Mouse (Mus musculus) T-helper 1 cell (primary cell): ENCODE results near the gene Ppa1.

Source experiments
- in situ Hi-C: fragments of 300-600 bp; cut with MboI, MseI; formaldehyde crosslinking; loops from one replicate; pipeline ENCODE4 v1.15.1; 2025; ENCODE audit warnings: high pct_unique_total_duplicates

The Ppa1 gene

DNA sequence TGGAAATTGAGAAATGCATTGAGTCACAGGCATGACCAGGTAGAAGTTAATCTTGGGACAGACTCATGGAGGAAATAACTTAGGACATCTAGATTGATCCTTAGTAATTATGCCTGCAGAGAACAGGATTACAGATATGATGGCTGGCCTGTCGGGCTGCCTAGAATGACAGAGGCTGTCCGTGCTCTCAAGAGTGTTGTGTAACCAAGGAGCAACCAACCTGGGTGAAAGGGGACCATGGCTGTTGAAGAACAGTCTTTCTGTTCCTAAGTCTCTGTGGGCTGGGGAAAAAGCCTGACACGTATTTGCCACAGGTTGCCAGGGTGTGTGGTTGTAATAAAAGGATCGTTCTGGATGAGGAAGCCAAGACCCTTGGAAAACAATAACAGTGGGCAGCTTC lies 8.0 kb upstream of the Ppa1 start:
- in situ Hi-C loops = no loop called here

DNA sequence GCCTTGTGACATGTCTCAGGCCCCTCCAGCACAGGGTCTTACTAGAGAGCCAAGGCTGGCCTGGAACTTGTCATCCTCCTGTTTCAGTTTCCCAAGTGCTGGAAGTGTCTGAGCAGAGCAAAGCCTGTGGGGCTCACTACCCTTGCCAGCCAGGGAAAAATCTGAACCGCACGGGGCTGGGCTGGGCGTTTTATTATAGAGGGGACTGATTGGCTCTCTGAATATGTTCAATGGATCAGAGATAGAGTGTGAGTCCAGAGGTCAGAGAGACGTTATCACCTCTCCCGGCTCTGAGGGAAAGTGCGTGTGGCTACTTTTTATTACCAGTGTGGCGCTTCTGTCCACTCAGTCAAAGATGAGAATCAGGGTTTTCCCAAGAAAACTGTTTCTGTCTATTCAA lies 1.8 kb upstream of the Ppa1 start:
- in situ Hi-C loops = no loop called here

DNA sequence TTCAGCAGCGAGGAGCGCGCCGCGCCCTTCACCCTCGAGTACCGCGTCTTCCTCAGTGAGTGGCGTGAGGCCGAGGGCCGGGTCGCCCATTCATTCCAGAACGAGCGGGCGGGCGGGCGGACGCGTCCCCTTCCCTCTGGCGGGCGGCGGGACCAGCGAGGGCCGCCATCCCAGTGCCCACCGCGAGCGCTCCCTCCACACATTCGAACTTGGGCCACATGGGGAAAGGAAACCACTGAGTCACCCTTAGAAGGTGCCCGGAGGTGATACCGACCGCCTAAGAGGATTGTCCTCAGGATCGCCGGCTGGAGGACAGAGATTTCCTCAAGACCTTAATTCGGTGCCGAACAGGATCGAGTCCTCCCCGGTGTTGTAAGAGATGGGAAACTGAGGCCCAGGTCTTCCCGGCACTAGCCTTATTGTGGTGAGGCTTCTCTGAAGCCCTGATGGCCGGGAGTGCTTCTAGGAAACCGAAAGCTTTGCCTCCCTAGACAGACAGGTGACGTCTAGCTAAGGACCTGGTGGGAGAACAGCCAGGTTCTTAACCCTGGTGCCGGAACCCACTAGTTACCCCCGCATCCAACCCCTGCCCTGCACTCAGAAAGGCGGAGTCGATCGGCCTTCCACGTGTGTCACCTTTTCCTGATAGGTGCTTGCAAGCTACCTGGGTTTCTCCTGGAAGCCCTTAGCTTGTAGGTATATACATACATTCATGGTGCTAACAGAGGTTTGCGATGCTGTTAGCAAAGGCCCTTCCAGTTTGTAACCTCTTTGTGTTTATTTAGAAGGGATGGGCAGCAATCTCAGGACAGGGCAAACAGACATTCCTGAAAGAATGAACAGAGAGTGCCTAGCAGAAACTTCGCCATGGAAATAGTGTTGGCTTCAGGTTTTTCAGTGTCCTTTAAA lies 639 bp downstream of the Ppa1 start:
- in situ Hi-C loops = no loop called here

DNA sequence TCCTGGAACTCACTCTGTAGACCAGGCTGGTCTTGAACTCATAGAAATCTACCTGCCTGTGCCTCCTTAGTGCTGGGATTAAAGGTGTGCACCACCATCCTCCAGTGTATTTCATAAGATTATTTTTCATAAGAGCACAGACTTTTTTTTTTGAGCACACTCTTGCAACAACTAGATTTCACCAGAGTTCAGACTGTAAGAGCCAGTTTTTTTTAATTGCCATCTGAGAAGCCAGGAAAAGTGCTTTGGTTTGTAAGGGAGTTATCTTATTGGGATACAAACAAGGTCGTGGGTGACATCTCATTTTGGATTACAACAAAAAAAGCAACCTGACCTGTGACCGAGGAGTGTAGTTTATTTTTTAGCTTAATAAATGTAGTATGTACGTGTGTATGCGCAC lies 5.8 kb downstream of the Ppa1 start:
- in situ Hi-C loops = no loop called here

DNA sequence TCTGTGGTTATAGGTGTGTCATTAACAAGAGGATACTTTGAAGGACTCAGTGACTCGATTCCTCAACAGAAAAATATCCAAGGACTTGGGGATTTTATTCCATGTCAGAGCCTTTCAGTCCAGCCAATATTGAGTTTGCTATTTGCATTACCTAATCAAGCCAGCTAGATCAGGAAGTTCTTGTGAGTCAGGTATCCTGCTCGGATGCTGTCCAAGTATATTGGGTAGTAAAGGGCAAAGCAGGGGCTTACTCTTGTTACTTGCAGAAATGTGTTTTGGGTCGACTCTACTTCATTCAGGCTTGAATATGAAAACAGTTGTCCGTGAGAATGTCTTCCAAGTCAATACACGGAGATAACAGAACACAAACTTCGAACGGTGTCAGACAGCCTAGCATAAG lies 6.3 kb downstream of the Ppa1 start:
- in situ Hi-C loops = loop anchor here (5.0 kb wide), 1 partner anchor 47 kb away; no protein-coding TSS in a partner anchor

DNA sequence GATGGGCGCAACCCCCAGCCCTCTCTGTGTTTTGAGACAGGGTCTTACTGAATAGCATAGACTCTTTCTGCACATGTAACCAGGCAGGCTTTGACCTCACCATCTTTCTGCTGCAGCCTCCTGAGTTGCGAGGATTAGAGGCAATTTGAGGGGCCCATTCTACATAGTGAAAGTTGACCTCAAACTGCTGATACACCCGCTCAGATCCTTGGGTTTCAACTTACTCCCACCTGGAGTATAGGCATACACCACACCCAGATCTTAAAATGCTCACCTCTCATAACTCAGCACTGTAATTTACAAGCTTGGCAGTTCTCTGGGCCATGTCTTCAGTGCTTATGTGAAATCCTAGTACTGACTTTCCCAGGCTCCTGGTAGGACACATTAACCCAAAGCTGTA lies 6.8 kb downstream of the Ppa1 start:
- in situ Hi-C loops = loop anchor here (5.0 kb wide), 1 partner anchor 48 kb away; no protein-coding TSS in a partner anchor

DNA sequence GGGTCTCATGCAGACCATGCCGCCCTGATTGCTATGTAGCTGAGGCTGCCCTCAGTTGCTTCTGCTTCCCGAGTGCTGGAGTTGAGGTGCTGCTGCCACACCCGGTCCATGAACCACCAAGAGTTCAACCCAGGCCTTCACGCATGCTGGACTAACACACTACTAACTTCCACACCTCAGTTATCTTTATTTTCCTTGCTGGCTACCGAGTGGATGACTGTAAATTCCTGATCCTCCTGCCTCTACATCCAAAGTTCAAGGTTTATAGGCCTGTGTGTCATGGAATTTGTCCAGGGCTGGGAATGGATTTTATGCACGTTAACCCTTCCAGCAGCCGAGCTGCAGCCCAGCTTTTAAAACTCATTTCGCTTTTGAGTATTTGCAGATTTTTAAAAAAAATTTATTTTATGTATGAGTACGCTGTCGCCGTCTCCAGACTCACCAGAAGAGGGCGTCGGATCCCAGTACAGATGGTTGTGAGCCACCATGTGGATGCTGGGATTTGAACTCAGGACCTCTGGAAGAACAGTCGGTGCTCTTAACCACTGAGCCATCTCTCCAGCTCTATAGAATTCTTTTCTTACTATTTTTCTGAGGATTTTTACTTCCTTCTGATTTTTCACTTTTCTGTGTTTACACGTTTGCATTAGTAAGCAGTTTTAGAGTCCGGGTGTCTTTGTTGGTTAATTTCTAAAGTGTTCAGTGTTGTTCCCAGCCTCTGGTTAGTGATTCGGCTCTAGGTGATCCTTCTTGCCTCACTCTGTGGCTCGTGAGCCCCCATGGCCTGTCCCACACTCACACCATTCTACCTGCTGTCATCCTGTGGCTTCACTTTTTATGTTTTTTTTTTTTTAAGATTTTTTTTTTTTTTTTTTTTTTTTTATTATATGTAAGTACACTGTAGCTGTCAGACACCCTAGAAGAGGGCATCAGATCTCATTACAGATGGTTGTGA lies 8.9 kb downstream of the Ppa1 start:
- in situ Hi-C loops = loop anchor here (5.0 kb wide), 1 partner anchor 50 kb away; no protein-coding TSS in a partner anchor

DNA sequence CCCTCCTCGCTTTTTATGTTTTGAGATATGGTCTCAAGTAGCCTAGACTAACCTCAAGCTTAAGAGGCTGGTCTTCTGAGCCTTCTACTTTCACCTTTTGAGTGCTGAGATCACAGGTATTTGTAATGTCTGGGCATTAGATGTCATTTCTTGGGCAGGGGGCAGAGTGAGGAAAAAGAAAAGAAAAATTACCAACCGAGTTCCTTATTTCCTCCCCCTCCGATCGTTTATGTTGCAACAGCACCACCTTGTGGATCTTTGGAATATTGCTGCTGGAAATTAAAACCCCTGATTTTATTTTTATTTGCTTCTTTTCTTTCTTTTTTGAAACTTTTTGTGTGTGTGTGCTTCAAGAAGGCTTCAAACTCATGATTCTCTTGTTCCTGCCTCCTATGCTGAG lies 9.6 kb downstream of the Ppa1 start:
- in situ Hi-C loops = loop anchor here (5.0 kb wide), 1 partner anchor 51 kb away; no protein-coding TSS in a partner anchor

DNA sequence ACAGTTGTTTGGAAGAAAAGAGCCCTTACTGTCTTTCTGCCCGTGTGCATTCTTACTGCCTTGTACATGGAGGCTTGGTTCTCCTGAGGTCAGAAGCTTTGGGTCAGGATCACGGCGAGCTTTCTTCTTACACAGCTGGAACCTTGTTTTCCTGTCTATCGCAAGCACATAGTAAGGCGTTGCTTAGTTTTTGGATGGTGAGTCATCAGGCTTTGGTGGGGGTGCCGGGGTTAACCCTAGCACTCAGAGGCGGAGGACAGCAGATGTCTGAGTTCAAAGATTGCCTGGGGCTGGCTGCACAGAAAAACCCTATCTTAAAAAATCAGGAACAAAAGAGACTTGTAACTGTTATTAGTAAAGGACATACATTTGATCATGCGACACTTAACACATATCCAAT lies 13.5 kb downstream of the Ppa1 start:
- in situ Hi-C loops = no loop called here

DNA sequence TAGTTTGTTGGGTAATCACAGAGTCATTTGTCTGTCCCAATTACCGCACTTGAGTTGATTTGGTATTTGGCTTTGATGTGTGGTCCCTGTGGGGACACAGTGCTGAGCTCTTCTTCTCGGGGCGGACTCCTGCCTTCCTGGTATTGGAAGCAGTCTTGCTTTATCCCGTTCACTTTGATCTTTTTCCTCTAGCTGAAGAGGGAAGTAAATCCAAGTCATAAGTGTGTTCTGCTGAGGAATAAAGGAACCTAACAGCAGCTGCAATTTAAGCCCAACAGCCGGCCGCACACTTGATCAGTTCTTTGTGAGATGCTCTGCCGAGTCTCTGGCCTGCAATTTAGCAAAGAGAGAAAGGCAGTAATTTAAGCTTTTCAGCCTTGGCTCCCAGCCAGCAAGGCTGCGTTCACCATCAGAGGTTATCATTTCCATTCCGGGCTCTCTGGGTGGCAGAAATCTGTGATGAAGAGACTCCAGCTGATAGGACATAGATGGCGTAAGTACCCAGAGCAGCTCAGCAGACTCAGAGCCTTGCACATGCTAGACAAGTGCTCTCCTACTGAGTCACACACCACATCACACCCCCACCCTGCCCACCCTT lies 14.1 kb downstream of the Ppa1 start:
- in situ Hi-C loops = no loop called here

DNA sequence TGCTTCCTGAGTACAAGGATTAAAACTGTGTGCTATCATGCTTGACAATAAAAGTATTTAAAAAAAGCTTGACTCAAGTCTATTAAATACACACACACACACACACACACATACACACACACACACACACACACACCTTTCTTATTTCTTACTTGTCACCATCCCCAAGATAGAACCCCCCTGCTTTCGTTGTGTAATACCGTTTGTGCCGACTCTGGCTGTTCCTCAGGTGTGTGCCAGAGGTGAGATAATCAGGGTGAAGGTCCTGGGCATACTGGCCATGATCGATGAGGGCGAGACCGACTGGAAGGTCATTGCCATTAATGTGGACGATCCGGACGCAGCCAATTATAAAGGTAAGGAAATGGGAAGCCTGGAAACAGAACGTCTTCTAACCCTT lies 16.8 kb downstream of the Ppa1 start:
- in situ Hi-C loops = no loop called here

DNA sequence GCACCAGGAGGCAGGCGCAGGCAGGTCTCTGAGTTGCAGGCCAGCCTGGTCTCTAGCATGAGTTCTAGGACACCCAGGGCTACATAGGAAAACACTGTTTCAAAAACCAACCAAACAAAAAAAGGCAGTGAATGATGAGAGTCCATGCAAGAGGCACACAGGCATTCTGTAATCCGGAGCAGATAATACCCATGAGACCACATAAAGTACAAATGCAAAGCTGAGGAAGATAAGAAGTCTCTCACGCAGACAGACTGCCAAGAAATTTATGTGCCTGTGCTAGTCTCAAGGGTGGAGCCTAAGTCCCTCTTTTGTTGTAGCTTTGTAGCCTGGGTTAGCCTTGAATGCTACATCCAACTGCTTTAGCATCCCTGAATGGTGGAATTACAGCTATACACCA lies 17.3 kb downstream of the Ppa1 start:
- in situ Hi-C loops = no loop called here

DNA sequence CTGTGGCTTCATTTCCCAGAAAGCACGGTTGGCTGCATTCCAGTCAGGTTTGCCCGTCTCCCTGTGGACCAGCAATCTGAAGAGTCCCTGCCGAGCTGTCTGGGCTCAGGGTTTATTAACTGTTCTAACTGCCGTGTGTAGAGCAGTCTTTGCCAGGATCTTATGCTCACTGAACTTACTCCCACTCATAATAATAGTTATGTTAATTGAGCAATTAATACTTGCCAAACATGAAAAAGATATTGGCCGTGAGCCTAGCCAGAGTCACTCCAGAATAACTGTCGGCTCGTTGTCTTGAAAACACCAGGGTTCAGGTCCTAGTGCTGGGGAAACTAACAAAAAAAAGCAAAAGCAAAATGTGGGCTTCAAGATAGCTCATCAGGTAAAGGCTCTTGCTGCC lies 20.9 kb downstream of the Ppa1 start:
- in situ Hi-C loops = no loop called here

DNA sequence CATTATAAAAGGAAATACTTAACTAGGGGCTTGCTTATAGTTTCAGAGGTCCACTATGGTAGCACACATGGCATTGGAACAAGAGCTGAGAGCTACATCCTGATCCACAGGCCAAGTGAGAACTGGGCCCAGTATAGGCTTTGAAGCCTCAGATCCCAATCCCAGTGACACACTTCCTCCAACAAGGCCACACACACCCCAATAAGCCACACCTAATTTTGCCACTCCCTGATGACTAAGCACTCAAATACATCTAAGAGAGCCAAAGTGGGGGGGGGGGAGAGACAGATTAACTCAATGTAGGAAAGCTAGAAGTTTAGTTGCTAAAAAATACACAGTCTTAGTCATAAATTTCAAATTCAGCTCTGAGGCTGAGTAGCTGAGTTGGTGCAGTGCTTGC lies 21.5 kb downstream of the Ppa1 start:
- in situ Hi-C loops = no loop called here

DNA sequence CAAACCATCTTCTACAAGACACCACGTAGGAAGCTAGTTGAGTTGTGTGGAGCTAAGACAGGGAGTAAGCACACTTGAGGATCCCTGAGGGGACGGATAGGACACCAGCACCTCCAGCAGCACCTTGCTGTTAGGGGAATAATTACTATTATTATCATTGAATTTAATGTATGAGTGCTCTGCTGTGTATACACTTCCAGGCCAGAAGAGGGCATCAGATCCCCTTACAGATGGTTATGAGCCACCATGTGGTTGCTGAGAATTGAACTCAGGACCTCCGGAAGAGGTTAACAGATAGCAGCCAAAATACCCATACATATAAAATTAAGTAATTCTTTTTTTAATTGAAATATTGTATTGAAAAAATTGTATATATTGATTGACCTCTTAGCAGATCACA lies 22.4 kb downstream of the Ppa1 start:
- in situ Hi-C loops = no loop called here

DNA sequence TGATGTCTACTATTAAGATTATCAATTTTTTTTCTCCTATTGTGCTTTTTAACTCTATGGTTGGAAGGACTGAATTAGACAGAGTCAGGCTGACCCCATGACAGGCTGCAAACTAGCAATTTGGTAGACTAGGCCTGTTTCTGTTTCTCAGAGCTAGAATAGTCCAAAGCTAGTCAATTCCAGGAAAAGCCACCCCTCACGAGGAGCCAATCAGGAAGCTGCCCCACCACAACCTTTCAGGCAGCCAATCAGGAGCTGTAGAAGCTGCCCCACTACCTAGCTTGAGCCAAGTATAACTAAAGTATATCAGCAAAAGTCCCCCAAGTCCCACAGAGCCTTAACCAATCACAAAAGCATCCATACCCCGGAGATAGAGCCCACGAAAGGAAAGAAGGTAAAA lies 27.6 kb downstream of the Ppa1 start:
- in situ Hi-C loops = loop anchor here (25.0 kb wide), 1 partner anchor 811 kb away; the partner anchor contains the start of gene Vps26a

DNA sequence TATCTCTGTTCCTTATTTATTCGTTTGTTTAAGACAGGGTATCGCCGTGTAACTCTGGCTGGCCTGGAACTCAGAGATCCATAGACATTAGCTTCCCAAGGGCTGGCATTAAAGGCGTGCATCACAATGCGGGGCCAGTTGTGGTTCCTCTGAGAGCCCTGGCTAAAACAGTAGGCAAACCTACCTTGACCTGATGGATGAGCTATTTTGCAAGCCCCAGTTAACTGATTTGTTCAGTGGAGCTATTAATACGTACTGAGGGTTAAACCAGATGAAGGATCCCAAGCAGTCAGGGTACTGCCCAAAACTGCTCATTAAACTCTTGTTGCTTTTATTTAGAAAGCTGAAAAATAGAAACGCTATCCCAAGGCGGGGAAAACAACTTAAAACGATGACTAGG lies 31.2 kb downstream of the Ppa1 start:
- in situ Hi-C loops = loop anchor here (25.0 kb wide), 1 partner anchor 808 kb away; the partner anchor contains the start of gene Vps26a

DNA sequence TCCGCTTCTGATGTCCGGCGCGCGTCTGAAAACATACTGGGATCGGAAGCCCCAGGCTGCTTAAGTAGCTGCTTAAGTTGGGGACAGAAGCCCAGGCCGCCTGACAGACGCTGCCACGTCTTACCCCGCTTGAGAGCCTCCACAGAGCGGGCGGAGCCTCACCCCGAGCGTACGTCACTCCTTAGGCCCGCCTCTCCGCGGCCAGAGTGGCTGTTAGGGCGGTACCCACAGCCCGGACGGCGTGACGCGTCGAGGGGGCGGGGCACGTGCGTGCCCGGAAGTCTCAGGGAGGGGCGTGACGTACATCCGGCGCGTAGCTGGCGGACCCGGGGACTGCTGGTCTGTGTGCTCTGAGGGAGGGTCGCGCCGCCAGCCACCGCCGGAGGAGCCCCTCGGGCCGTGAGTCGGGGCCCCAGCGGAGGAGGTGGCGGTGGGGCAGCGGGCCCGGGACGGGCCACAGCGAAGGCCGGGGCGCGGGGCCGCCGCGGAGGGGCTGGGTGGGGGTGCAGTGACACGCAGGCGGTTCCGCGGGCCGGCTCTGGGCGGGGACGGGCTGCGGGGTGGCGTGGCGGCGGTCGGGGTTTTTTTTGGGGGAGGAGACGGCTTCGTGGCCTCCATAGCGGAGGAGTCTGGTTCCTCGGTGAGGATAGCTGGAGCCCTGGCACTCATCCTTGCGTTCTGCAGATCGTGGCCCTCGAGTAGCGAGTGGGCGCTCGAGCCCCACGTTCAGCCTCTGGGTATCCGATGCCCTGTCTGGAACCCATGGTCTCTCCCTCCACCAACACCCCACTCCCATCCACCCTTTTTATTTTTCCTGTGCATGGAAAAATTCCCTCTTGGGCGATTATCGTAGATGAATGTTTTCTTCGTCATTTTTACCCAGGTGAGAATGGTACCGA lies 31.9 kb downstream of the Ppa1 start, which contains the start of gene Sar1a:
TSS of gene Sar1a (plus strand) at position 285 of the 899 bp plus-strand sequence.
- in situ Hi-C loops = loop anchor here (25.0 kb wide), 1 partner anchor 807 kb away; the partner anchor contains the start of gene Vps26a

DNA sequence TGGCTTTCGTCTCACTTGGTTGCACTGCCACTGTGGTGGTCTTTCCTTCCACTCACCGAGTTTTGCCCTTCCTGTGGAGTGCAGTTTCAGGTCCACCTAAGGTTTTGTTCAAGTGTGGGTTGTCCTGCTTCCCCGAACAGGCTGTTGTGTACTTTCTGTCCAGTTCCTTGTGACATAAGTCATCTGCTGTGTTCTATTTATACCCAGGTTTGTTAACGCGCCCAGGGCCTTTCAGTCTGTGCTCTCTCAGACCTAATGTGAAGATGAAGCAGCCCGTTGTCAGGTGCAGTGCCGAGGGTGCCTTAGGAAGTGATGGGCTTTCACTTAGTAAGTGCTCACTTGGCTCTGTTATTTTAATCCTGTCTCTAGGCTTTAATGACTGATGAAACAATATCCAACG lies 41.1 kb downstream of the Ppa1 start:
- in situ Hi-C loops = loop anchor here (25.0 kb wide), 1 partner anchor 798 kb away; the partner anchor contains the start of gene Vps26a

DNA sequence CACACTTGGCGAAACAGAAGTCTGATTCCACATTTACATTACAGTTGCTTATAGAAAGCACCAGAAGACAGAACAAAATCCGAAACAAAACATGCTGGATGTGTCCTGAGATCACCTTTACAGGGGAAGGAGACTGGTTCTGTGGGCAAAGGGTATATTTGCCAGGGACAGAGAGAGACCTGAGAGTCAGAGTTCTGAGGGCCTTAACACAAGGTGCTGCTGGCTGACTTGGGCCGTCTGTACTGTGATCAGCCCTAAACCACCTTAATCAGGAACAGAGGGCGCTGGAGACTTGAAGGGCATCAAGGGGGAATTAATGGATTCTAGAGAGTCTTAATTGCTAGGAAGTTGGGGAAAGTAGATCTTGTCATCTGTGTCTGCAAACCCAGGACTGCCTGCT lies 45.2 kb downstream of the Ppa1 start:
- in situ Hi-C loops = loop anchor here (25.0 kb wide), 1 partner anchor 794 kb away; the partner anchor contains the start of gene Vps26a
